Mouse (Mus musculus) intestine, embryonic 15.5 days (tissue): ENCODE measurements around the gene Ddx51. TPM values are rescaled to one million over a fixed set of nuclear protein-coding genes. Genes with fewer than 3 reads are reported as not detected.
A peak's percentile ranks its signal among the peaks of the same experiment; 100 is the strongest.

Source experiments
- ATAC-seq: fragments of 200-750 bp; cut with Nextera tagmentation; 2 replicates; pipeline ENCODE4 v1.8.0; 2017; ENCODE audit warnings: moderate TSS enrichment, moderate library complexity
- H3K27ac ChIP-seq: fragments of 300-500 bp; sonication (generic); 2 replicates; pipeline ENCODE4 v1.5.1; 2015; ENCODE audit warnings: mild to moderate bottlenecking, inconsistent platforms
- H3K27me3 ChIP-seq: fragments of 300-500 bp; sonication (generic); replicated peaks from 2 replicates; pipeline ENCODE4 v1.6.1; 2015; ENCODE audit warnings: inconsistent platforms
- H3K36me3 ChIP-seq: fragments of 300-500 bp; sonication (generic); 2 replicates; pipeline ENCODE4 v1.6.1; 2015; ENCODE audit warnings: inconsistent platforms
- H3K4me1 ChIP-seq: fragments of 300-500 bp; sonication (generic); replicated peaks from 2 replicates; pipeline ENCODE4 v1.6.1; 2015; ENCODE audit warnings: inconsistent platforms
- H3K4me2 ChIP-seq: fragments of 300-500 bp; sonication (generic); replicated peaks from 2 replicates; pipeline ENCODE4 v1.6.1; 2015; ENCODE audit warnings: mild to moderate bottlenecking, inconsistent platforms
- H3K4me3 ChIP-seq: fragments of 300-500 bp; sonication (generic); replicated peaks from 2 replicates; pipeline ENCODE4 v1.5.1; 2015; ENCODE audit warnings: inconsistent platforms
- H3K9ac ChIP-seq: fragments of 300-500 bp; sonication (generic); 2 replicates; pipeline ENCODE4 v1.6.1; 2015; ENCODE audit warnings: inconsistent platforms
- H3K9me3 ChIP-seq: fragments of 300-500 bp; sonication (generic); 2 replicates; pipeline ENCODE4 v1.6.1; 2016; ENCODE audit warnings: inconsistent platforms
- WGBS: fragments of 180-500 bp; shearing (Covaris S2); methylation state at CpG from one replicate; pipeline ENCODE4 v1.1.7; 2015; 5-methylcytosine and 5-hydroxymethylcytosine counted together
- polyA plus RNA-seq: library from polyadenylated mRNA; unstranded; fragments of >200 nt; fragmentation: Nextera tagmentation; extraction: Ambion mirVana; gene quantifications from 2 replicates; pipeline ENCODE4 v1.2.1, GENCODE M21; 2015

Ddx51 gene
- polyA plus RNA-seq, 1 experiment from 2014 or later, result 26.9 TPM

- no peak for ATAC-seq
- Histone ChIP-seq H3K4me1 (no peaks in the 10 kb centered on the region), H3K4me3 (no peak overlapping the region), H3K4me2 (no peak overlapping the region), H3K9ac (no peak overlapping the region), H3K27ac (no peak overlapping the region), H3K27me3 (peaks cover 7% of the 10 kb centered on the region; the same call in 1 of the 2 replicates), H3K36me3 (no peaks in the 10 kb centered on the region), H3K9me3 (no peaks in the 10 kb centered on the region)
- WGBS, result 70% methylated on average over 10 of the region's 10 CpGs
These were observed 25.9 kb upstream of the Ddx51 start for GRCm38 (mm10) chr5:110627351-110627750.

GRCm38 (mm10) chr5:110628156-110628555, 25.1 kb upstream of the Ddx51 start:
- no peak for ATAC-seq

GRCm38 (mm10) chr5:110629525-110630120, 23.6 kb upstream of the Ddx51 start:
- H3K27ac ChIP-seq, result no peak overlapping the region
- no peaks in the 10 kb centered on the region for H3K9me3 ChIP-seq
- H3K27me3 ChIP-seq, result peaks cover 7% of the 10 kb centered on the region; the same call in 1 of the 2 replicates
- no peak overlapping the region for H3K9ac ChIP-seq
- no peak overlapping the region for H3K4me2 ChIP-seq
- WGBS, result 76% methylated on average over 2 of the region's 2 CpGs
- H3K4me3 ChIP-seq, result no peak overlapping the region
- ATAC-seq, result no peak
- no peaks in the 10 kb centered on the region for H3K4me1 ChIP-seq
- no peaks in the 10 kb centered on the region for H3K36me3 ChIP-seq

More at GRCm38 (mm10) chr5:110628156-110628555, 25.1 kb upstream of the Ddx51 start:
- 18% methylated on average over 19 of the region's 19 CpGs for WGBS
- Histone ChIP-seq H3K27me3 (peaks cover 7% of the 10 kb centered on the region; the same call in 1 of the 2 replicates), H3K4me1 (no peaks in the 10 kb centered on the region), H3K36me3 (no peaks in the 10 kb centered on the region), H3K9me3 (no peaks in the 10 kb centered on the region), H3K27ac (no peak overlapping the region), H3K9ac (no peak overlapping the region), H3K4me3 (no peak overlapping the region), H3K4me2 (no peak overlapping the region)

- 41% methylated on average over 6 of the region's 6 CpGs for WGBS
- no peaks in the 10 kb centered on the region for H3K9me3 ChIP-seq
- ATAC-seq, result peak; percentile 34; the same call in 1 of the 2 replicates
- H3K36me3 ChIP-seq, result no peaks in the 10 kb centered on the region
- no peak overlapping the region for H3K4me2 ChIP-seq
- no peak overlapping the region for H3K4me3 ChIP-seq
- no peak overlapping the region for H3K9ac ChIP-seq
- H3K27ac ChIP-seq, result no peak overlapping the region
- no peaks in the 10 kb centered on the region for H3K27me3 ChIP-seq
- H3K4me1 ChIP-seq, result no peaks in the 10 kb centered on the region
These were observed 17.1 kb upstream of the Ddx51 start for GRCm38 (mm10) chr5:110635951-110636707.

- 68% methylated on average over 7 of the region's 7 CpGs for WGBS
- H3K9me3 ChIP-seq, result no peaks in the 10 kb centered on the region
- ATAC-seq, result no peak
These were observed 14.8 kb upstream of the Ddx51 start for GRCm38 (mm10) chr5:110638306-110639074.

GRCm38 (mm10) chr5:110639459-110639858, 13.8 kb upstream of the Ddx51 start:
- H3K9me3 ChIP-seq, result no peaks in the 10 kb centered on the region
- peak; percentile 41 for ATAC-seq
- H3K27ac ChIP-seq, result no peak overlapping the region
- peak overlapping the region; percentile 53 for H3K4me2 ChIP-seq
- no peak overlapping the region for H3K4me3 ChIP-seq
- no peaks in the 10 kb centered on the region for H3K4me1 ChIP-seq
- 0 out of 2 replicates have a peak overlapping the region, but pooled peaks have one; percentile 24 for H3K9ac ChIP-seq
- 20% methylated on average over 12 of the region's 12 CpGs for WGBS
- no peaks in the 10 kb centered on the region for H3K27me3 ChIP-seq
- H3K36me3 ChIP-seq, result no peaks in the 10 kb centered on the region

More at GRCm38 (mm10) chr5:110638306-110639074, 14.8 kb upstream of the Ddx51 start:
- no peak overlapping the region for H3K4me2 ChIP-seq
- no peak overlapping the region for H3K4me3 ChIP-seq
- H3K36me3 ChIP-seq, result no peaks in the 10 kb centered on the region
- no peak overlapping the region for H3K9ac ChIP-seq
- no peaks in the 10 kb centered on the region for H3K4me1 ChIP-seq
- H3K27ac ChIP-seq, result no peak overlapping the region
- no peaks in the 10 kb centered on the region for H3K27me3 ChIP-seq

GRCm38 (mm10) chr5:110646377-110646776, 6.9 kb upstream of the Ddx51 start:
- Histone ChIP-seq H3K4me2 (no peak overlapping the region), H3K36me3 (peaks cover 46% of the 10 kb centered on the region), H3K4me3 (no peak overlapping the region), H3K27me3 (no peaks in the 10 kb centered on the region), H3K9me3 (no peaks in the 10 kb centered on the region), H3K9ac (no peak overlapping the region), H3K27ac (no peak overlapping the region), H3K4me1 (no peaks in the 10 kb centered on the region)
- ATAC-seq, result no peak

- H3K4me1 ChIP-seq, result peaks cover 6% of the 10 kb centered on the region
- H3K27me3 ChIP-seq, result no peaks in the 10 kb centered on the region
- H3K4me2 ChIP-seq, result peak overlapping the region; percentile 84
- peak overlapping the region; percentile 79 for H3K9ac ChIP-seq
- peak overlapping the region; percentile 95 for H3K4me3 ChIP-seq
- H3K9me3 ChIP-seq, result no peaks in the 10 kb centered on the region
- peak; percentile 66 for ATAC-seq
- 0 out of 2 replicates have a peak overlapping the region, but pooled peaks have one; percentile 25 for H3K27ac ChIP-seq
- WGBS, result under 1% methylated on average over 34 of the region's 37 CpGs
- H3K36me3 ChIP-seq, result peaks cover 56% of the 10 kb centered on the region
These were observed 435 bp downstream of the Ddx51 start for GRCm38 (mm10) chr5:110653686-110654085.

- Histone ChIP-seq H3K36me3 (peaks cover 48% of the 10 kb centered on the region), H3K4me1 (no peaks in the 10 kb centered on the region), H3K4me2 (no peak overlapping the region), H3K9ac (no peak overlapping the region), H3K4me3 (no peak overlapping the region), H3K9me3 (no peaks in the 10 kb centered on the region), H3K27ac (no peak overlapping the region), H3K27me3 (no peaks in the 10 kb centered on the region)
- no peak for ATAC-seq
These were observed 6.4 kb downstream of the Ddx51 start for GRCm38 (mm10) chr5:110659682-110660081.

- no peak overlapping the region for H3K4me2 ChIP-seq
- peaks cover 40% of the 10 kb centered on the region for H3K36me3 ChIP-seq
- no peaks in the 10 kb centered on the region for H3K4me1 ChIP-seq
- H3K27ac ChIP-seq, result no peak overlapping the region
- no peak overlapping the region for H3K4me3 ChIP-seq
- H3K9me3 ChIP-seq, result no peaks in the 10 kb centered on the region
- WGBS, result 88% methylated on average over 2 of the region's 2 CpGs
- no peak for ATAC-seq
- H3K27me3 ChIP-seq, result no peaks in the 10 kb centered on the region
- H3K9ac ChIP-seq, result no peak overlapping the region
These were observed 10.8 kb downstream of the Ddx51 start for GRCm38 (mm10) chr5:110664041-110664440.

- H3K4me1 ChIP-seq, result no peaks in the 10 kb centered on the region
- 78% methylated on average over 2 of the region's 2 CpGs for WGBS
- H3K27ac ChIP-seq, result no peak overlapping the region
- H3K4me3 ChIP-seq, result no peak overlapping the region
- no peaks in the 10 kb centered on the region for H3K27me3 ChIP-seq
- H3K9me3 ChIP-seq, result no peaks in the 10 kb centered on the region
- ATAC-seq, result no peak
- peaks cover 39% of the 10 kb centered on the region for H3K36me3 ChIP-seq
- H3K9ac ChIP-seq, result no peak overlapping the region
- H3K4me2 ChIP-seq, result no peak overlapping the region
These were observed 11.6 kb downstream of the Ddx51 start for GRCm38 (mm10) chr5:110664750-110665269.

GRCm38 (mm10) chr5:110665486-110666121, 12.4 kb downstream of the Ddx51 start:
- Histone ChIP-seq H3K9ac (no peak overlapping the region), H3K4me2 (no peak overlapping the region), H3K27me3 (no peaks in the 10 kb centered on the region), H3K9me3 (no peaks in the 10 kb centered on the region), H3K36me3 (peaks cover 44% of the 10 kb centered on the region), H3K4me3 (no peak overlapping the region), H3K27ac (no peak overlapping the region), H3K4me1 (no peaks in the 10 kb centered on the region)
- WGBS, result 69% methylated on average over 6 of the region's 6 CpGs
- no peak for ATAC-seq
